Mouse (Mus musculus): ENCODE measurements around the gene Dock6. TPM values are rescaled to one million over a fixed set of nuclear protein-coding genes. Genes with fewer than 3 reads are reported as not detected.
"Not testable (repeated sequence)": the region's sequence is repeated elsewhere in the genome, so short reads cannot be mapped to it uniquely, and the experiment has no call there.

Dock6 gene
- total RNA-seq, 2 experiments from 2014 or later: 15.8 to 18.1 TPM

DNA sequence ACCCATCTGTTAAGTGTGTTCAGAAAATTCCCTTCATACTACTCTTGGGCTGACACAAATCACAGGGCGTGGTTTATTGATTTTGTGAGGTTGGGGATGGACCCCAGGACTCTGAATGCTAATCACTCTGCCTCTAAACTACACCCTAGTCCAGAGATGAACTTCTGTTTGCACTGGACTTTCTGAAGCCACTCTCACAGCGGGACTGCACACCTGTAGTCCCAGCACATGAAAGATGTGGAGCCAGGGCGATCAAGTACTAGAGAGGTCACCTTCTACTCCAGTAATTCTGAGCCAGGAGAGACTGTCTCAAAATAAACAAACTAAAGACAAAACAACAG, 53.5 kb downstream of the Dock6 start:
- DNase-seq (ENCODE audit: extremely low spot score in 1 of 2, low spot score in 2 of 2): no peak
- Histone ChIP-seq H3K4me3 (peak overlapping the region; percentile 83), H3K27ac (peak overlapping the region; percentile 87; the same call in 1 of the 2 replicates)
- TF ChIP-seq CTCF (IDR thresholded peaks at IDR 0.05): no peak
- intact Hi-C loops (cut with DNase I): no loop called here

DNA sequence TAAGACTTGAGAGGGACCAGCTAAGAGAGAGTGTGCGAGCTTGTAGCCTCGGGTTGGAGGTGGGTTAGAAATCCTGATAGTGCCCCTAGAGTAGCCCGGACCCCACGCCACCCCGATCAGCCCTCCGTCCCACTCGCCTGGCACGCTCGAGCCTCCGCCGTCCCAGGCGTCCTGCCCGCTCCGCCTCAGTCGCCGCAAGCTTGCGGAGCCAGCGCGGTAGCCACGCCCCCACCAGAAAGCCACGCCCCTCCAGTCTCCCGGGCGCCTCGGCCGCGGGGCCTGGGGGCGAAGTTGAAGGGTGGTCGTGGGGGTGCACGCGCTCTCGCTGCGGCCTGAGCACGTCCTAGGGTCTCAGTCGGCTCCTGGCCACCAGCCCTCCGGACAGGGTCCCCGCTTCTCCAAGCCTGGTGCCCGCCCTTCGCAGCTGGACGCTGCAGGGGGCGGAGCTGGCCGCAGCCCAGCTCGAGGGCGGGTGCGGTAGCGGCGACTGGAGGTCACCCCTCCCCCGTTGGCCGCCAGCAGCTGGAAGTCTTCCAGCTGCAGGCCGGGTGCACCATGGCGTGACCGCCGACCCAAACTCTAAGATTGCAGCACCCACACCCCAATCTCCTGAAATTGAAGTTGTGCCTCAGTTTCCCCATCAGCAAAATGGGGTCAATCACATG, 54.0 kb downstream of the Dock6 start, which contains the start of gene Kank2:
Gene Kank2 (minus strand): TSS at position 400 of the 665 bp plus-strand sequence.
- Histone ChIP-seq H3K4me3 (peak within 1 kb of the TSS; percentile 83), H3K27ac (peak within 1 kb of the TSS; percentile 87)
- no peak for TF ChIP-seq CTCF (IDR thresholded peaks at IDR 0.05)
- intact Hi-C loops (cut with DNase I): no loop called here
- peak; percentile 67 to 69 for DNase-seq (ENCODE audit: extremely low spot score in 1 of 2, low spot score in 2 of 2)

DNA sequence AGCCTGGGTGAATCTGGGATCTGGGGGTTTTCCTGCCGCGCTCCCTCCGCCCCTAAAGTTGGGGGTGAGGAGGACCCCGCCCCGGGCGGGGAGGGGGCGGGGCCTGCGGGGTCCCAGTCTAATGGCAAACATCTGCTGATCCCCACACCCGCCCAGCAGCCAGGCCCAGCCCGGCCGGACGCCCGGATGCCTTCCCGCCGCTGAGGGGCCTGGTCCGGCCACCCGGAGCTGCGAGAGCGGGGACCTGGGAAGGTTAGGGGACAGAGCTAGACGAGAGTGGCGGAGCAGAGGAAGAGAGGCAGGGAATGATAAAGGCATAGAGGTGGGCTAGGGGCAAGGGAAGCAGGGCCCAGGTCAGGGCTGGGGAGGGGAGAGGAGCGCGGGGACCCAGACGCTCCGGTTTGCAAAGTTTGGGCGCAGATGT, 54.5 kb downstream of the Dock6 start:
- TF ChIP-seq CTCF (IDR thresholded peaks at IDR 0.05): no peak
- peak overlapping the region; percentile 87 for H3K27ac ChIP-seq
- H3K4me3 ChIP-seq: peak overlapping the region; percentile 83
- intact Hi-C loops (cut with DNase I): no loop called here
- peak in 1 of 2 experiments; percentile 32 for DNase-seq (ENCODE audit: extremely low spot score in 1 of 2, low spot score in 2 of 2)

DNA sequence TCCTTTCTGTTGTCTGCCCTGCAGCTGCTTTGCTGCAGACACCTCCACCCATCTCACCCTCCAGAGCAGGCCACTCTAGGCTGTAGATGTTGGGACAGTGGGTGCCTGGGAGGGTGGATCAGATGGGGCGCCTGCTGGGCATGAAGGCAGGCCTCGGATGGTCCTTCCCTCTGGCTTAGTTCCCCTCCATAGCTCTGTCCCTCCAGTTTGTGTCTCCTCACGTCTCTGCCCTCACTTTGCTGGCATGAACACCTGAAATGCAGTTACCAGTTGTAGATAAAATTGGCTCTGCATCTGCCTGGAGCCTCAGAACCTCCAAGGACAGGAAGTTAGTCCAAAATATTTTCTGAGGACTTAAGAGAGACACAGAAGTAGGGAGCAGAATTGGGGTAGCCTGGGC, 55.5 kb downstream of the Dock6 start:
- no peak for DNase-seq (ENCODE audit: extremely low spot score in 1 of 2, low spot score in 2 of 2)
- Histone ChIP-seq H3K27ac (no peak overlapping the region), H3K4me3 (no peak overlapping the region)
- TF ChIP-seq CTCF (IDR thresholded peaks at IDR 0.05): no peak
- intact Hi-C loops (cut with DNase I): no loop called here

DNA sequence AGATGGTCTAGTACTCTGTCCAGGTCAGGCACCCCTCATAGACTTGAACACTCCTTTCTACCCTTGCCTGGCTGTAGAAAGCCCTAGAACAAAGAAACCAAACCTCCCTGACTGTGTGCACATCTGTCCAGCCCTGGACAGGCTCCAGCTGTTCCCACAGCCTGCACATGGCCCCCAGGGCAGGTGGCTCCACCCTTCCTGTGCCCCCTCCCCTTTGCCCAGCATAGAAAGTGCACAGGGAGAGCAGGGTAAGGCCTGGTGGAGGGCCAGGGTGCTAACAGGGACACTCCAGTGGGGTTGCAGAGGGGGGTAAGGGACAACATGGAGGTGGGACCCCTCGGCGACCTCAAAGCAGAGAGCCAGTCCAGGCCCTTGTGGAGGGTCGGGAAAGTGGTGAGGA, 56.2 kb downstream of the Dock6 start:
- TF ChIP-seq CTCF (IDR thresholded peaks at IDR 0.05): no peak
- H3K4me3 ChIP-seq: no peak overlapping the region
- DNase-seq (ENCODE audit: extremely low spot score in 1 of 2, low spot score in 2 of 2): no peak
- intact Hi-C loops (cut with DNase I): no loop called here
- H3K27ac ChIP-seq: no peak overlapping the region

DNA sequence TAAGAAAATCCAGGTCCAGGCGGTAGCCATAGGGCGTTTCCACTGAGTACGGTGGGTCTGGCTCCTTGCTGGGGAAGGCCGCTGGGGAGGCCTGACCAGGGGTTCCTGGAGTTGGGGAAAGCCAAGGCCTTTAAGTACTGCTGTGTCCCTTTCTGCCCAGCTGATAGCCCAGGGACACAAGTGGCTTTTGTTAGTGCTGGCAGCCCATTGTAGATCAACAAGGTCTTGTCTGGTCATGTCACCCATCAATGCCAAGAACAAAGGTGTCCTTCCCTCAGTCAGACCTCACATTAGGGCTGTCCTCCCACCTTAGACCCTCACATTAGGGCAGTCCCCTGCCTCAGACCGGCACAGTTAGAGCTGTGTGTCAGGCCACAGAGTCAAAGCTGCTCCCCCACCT, 56.9 kb downstream of the Dock6 start:
- no peak for DNase-seq (ENCODE audit: extremely low spot score in 1 of 2, low spot score in 2 of 2)
- intact Hi-C loops (cut with DNase I): no loop called here

DNA sequence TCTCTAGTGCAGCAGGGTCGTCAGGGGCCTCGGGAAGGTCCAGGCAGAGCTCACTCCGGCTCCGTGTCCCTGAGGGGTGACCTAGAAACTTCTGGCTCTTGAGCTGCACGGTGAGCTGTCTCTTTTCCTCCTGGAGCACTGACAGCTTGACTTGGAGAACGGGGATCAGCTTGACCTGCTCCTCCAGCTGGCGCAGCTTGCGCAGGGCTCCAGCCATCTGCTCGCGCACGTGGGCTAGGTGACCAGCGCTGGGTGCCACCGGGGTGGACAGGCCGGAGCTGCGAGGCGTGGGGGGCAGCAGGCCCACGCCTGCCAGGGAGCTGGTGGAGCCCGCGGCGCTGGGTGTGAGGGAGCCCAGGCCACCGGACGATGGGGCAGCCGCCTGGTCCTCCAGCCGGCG, 57.5 kb downstream of the Dock6 start:
- Histone ChIP-seq H3K4me3 (no peak overlapping the region), H3K27ac (no peak overlapping the region)
- intact Hi-C loops (cut with DNase I): no loop called here
- no peak for DNase-seq (ENCODE audit: extremely low spot score in 1 of 2, low spot score in 2 of 2)
- TF ChIP-seq CTCF (IDR thresholded peaks at IDR 0.05): no peak

More for the DNA sequence above, 56.9 kb downstream of the Dock6 start:
- no peak overlapping the region for H3K4me3 ChIP-seq
- no peak overlapping the region for H3K27ac ChIP-seq
- TF ChIP-seq CTCF (IDR thresholded peaks at IDR 0.05): no peak

DNA sequence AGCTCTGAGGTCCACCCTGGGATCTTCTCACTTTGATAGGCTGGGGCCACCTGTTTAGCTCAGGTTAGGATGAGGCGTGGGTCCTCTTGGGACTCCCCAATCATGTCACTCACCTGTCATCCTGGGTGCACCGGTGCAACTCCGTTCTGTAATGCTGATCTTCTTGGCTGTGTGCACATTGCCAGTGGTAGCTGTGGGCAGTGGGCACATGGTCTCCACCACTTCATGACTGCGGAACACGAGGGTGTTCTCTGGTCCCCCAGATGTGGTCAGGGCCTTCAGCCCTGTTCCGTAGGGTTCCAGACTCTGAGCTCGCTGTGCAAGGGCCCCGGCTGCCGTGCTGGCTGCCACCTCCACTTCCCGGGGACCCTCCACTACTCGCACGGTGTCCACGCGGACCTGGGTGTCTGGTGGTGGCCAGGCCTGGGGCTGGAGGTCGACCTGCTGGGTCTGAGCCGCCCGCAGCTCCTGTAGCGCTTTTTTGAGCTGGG, 58.0 kb downstream of the Dock6 start:
- TF ChIP-seq CTCF (IDR thresholded peaks at IDR 0.05): no peak
- no peak overlapping the region for H3K27ac ChIP-seq
- H3K4me3 ChIP-seq: no peak overlapping the region
- no peak for DNase-seq (ENCODE audit: extremely low spot score in 1 of 2, low spot score in 2 of 2)
- intact Hi-C loops (cut with DNase I): no loop called here

DNA sequence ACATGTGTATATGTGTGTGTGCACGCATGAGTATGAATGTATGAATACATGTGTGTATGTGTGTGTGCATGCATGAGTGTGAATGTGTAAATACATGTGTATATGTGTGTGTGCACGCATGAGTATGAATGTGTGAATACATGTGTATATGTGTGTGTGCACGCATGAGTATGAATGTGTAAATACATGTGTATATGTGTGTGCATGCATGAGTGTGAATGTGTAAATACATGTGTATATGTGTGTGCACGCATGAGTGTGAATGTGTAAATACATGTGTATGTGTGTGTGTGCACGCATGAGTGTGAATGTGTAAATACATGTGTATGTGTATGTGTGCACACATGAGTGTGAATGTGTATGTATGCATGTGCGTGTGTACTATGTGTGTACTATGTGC, 58.9 kb downstream of the Dock6 start:
- intact Hi-C loops (cut with DNase I); H3K27ac ChIP-seq; H3K4me3 ChIP-seq; DNase-seq (ENCODE audit: extremely low spot score in 1 of 2, low spot score in 2 of 2): not testable (repeated sequence)

DNA sequence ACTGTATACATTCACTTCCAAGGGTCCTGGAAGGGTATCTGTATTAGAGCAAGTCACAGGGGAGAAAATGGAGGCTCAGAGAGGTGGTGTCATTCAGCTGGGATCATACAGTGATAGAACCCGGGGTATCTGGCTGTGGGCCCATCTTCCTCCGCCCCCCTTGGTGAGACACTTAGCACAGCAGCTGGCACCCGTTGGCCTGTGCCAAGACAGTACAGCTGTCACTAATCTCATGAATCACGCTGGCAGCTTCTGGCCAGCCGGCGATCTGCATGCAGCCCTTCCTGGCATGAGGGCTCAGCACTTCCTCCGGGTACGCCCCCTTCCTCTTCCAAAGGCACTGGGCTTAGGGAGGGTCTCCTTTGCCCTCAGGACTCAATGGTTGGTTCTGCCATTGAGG, 59.8 kb downstream of the Dock6 start:
- no peak overlapping the region for H3K4me3 ChIP-seq
- peak; percentile 44 to 47 for DNase-seq (ENCODE audit: extremely low spot score in 1 of 2, low spot score in 2 of 2)

DNA sequence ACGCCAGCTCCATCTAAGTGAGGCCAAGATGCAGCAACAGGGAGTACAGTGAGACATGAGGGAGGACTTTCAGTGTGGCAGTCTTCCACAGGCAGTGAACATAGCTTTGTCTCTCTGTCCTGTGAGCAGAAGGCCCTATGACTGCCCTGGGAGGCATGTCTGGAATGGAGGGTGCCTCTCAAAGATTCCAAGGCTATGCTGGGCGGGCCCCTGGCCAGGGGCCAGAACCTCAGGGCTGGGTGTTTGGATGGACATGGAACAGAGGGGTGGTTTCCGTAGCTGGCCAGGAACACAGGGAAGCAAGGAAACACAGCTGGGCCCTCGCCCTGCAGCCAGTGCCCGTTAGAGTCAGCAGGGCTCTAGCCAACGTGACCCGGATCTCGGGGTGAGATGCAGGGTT, 60.6 kb downstream of the Dock6 start:
- Histone ChIP-seq H3K4me3 (no peak overlapping the region), H3K27ac (no peak overlapping the region)
- intact Hi-C loops (cut with DNase I): no loop called here
- TF ChIP-seq CTCF (IDR thresholded peaks at IDR 0.05): no peak
- no peak for DNase-seq (ENCODE audit: extremely low spot score in 1 of 2, low spot score in 2 of 2)

More for the DNA sequence above, 59.8 kb downstream of the Dock6 start:
- TF ChIP-seq CTCF (IDR thresholded peaks at IDR 0.05): no peak
- no peak overlapping the region; the same call in 1 of the 2 replicates for H3K27ac ChIP-seq
- intact Hi-C loops (cut with DNase I): no loop called here

DNA sequence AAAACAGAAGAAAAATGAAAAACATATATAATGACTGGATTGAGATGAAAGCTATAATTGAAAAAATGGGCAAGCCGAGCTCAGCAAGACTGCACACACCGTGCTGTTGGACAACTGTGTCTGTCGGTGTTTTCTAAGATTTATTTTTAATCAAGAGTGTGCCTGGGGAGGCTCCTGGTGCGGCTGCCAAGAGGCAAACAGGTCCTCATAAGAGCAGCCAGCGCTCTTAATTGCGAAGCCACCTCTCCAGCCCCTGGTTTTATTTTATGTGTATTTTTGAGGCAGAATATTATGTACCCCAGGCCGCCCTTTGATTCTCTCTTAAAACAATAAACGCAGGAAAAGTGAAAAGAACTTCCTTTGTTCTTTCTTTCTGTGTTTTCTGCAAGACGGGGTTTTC, 64.2 kb downstream of the Dock6 start:
- Histone ChIP-seq H3K27ac (no peak overlapping the region), H3K4me3 (no peak overlapping the region)
- TF ChIP-seq CTCF (IDR thresholded peaks at IDR 0.05): no peak
- no peak for DNase-seq (ENCODE audit: extremely low spot score in 1 of 2, low spot score in 2 of 2)
- intact Hi-C loops (cut with DNase I): no loop called here

DNA sequence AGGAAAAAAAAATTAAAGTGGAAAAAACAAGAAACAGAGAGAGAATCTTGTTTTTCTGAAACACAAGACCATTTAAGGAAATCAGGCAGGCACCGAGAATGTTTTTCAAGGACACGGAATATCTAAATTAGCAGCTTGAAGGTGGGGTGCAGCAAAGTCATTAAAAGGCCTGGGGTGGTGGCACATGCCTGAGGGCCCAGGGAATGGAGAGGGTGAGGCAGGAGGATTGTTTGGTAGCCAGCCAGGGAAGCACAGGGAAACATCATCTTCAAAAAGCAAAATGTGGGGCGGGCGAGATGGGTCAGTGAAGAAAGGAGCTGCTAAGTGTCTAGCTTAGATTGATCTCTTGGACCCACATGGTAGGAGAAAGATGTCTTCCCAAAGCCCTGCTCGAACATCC, 64.8 kb downstream of the Dock6 start:
- no peak for DNase-seq (ENCODE audit: extremely low spot score in 1 of 2, low spot score in 2 of 2)
- TF ChIP-seq CTCF (IDR thresholded peaks at IDR 0.05): no peak
- no peak overlapping the region for H3K4me3 ChIP-seq
- H3K27ac ChIP-seq: no peak overlapping the region
- intact Hi-C loops (cut with DNase I): loop anchor here (1.0 kb wide), 1 partner anchor 17 kb away; no protein-coding TSS in a partner anchor
